In genomic region chr1:107006316-107006715, GRCm38 (mm10) we compare ENCODE assay signal across 33 mouse cellular contexts. TPM values are rescaled to one million over a fixed set of nuclear protein-coding genes. Genes with fewer than 3 reads are reported as not detected.
"Had no signal": no experiment of that assay in that cellular context is flagged by ENCODE, and none has a peak within 500 bp of the region (broad histone marks: within the 10 kb centered on the region; RNA-seq: fewer than 3 reads in every experiment).

No protein-coding gene starts in this region.

- H3K4me1 ChIP-seq: embryonic facial prominence, embryonic 12.5 days; embryonic facial prominence, embryonic 15.5 days; forebrain, embryonic 10.5 days; forebrain, embryonic 12.5 days; forebrain, embryonic 13.5 days; forebrain, embryonic 15.5 days had no signal

- H3K27ac ChIP-seq: embryonic facial prominence, embryonic 12.5 days; embryonic facial prominence, embryonic 15.5 days; forebrain, embryonic 10.5 days; forebrain, embryonic 12.5 days; forebrain, embryonic 13.5 days; forebrain, embryonic 15.5 days; gastrocnemius, adult 2 months; heart, adult 2 months had no signal

- H3K27me3 ChIP-seq: embryonic facial prominence, embryonic 12.5 days; embryonic facial prominence, embryonic 15.5 days; forebrain, embryonic 12.5 days; forebrain, embryonic 13.5 days; forebrain, embryonic 15.5 days had no signal

- H3K4me3 ChIP-seq: embryonic facial prominence, embryonic 12.5 days; embryonic facial prominence, embryonic 15.5 days; erythroblast, embryonic 14.5 days; forebrain, embryonic 10.5 days; forebrain, embryonic 12.5 days; forebrain, embryonic 13.5 days; forebrain, embryonic 15.5 days; gastrocnemius, adult 2 months; heart, adult 2 months had no signal

- H3K9ac ChIP-seq: embryonic facial prominence, embryonic 12.5 days; embryonic facial prominence, embryonic 15.5 days; forebrain, embryonic 12.5 days; forebrain, embryonic 13.5 days; forebrain, embryonic 15.5 days; forebrain, postnatal 0 days had no signal

- ATAC-seq: forebrain, embryonic 13.5 days; forebrain, embryonic 14.5 days; forebrain, embryonic 15.5 days; forebrain, embryonic 16.5 days; forebrain, postnatal 0 days had no signal

- H3K9me3 ChIP-seq: embryonic facial prominence, embryonic 12.5 days; embryonic facial prominence, embryonic 15.5 days; forebrain, embryonic 10.5 days; forebrain, embryonic 12.5 days; forebrain, embryonic 13.5 days; forebrain, embryonic 15.5 days had no signal

- H3K36me3 ChIP-seq: embryonic facial prominence, embryonic 12.5 days; embryonic facial prominence, embryonic 15.5 days; forebrain, embryonic 10.5 days; forebrain, embryonic 12.5 days; forebrain, embryonic 15.5 days had no signal

- DNase-seq: cerebellum, adult 18-20 months; cerebellum, adult 2 months; cerebellum, adult 8-10 months; cerebellum, adult 9-10 months; cerebellum, adult 9-11 months; cerebellum, postnatal 10 days; cerebellum, postnatal 14 days; cerebellum, postnatal 25 days; cerebellum, postnatal 36 days; forebrain, postnatal 0 days; gastrocnemius, adult 2 months; gastrocnemius, postnatal 10 days; gastrocnemius, postnatal 14 days; gastrocnemius, postnatal 25 days; gastrocnemius, postnatal 36 days; heart, adult 11 months; heart, adult 18-20 months; heart, adult 2 months had no signal

- H3K4me2 ChIP-seq: embryonic facial prominence, embryonic 12.5 days; embryonic facial prominence, embryonic 15.5 days; forebrain, embryonic 12.5 days; forebrain, embryonic 13.5 days; forebrain, embryonic 15.5 days had no signal

RNA-seq across cellular contexts. Expression of gene Serpinb13, which starts 25.5 kb away (rescaled TPM):
- polyA plus RNA-seq: cerebellum, adult 2 months; cortical plate, adult 2 months; embryonic facial prominence, embryonic 11.5 days; embryonic facial prominence, embryonic 12.5 days; embryonic facial prominence, embryonic 14.5 days; forebrain, embryonic 10.5 days; forebrain, embryonic 11.5 days; forebrain, embryonic 12.5 days; forebrain, embryonic 13.5 days; forebrain, embryonic 14.5 days; forebrain, embryonic 15.5 days; forebrain, embryonic 16.5 days; forebrain, postnatal 0 days; frontal cortex, adult 2 months; gonadal fat pad, adult 2 months; heart, adult 2 months had no signal

RNA-seq across cellular contexts. Expression of gene Serpinb3a, which starts 45.8 kb away (rescaled TPM):
- polyA plus RNA-seq: cerebellum, adult 2 months; cortical plate, adult 2 months; embryonic facial prominence, embryonic 11.5 days; embryonic facial prominence, embryonic 12.5 days; erythroblast, embryonic 14.5 days; forebrain, embryonic 10.5 days; forebrain, embryonic 11.5 days; forebrain, embryonic 12.5 days; forebrain, embryonic 13.5 days; forebrain, embryonic 14.5 days; forebrain, embryonic 15.5 days; forebrain, embryonic 16.5 days; forebrain, postnatal 0 days; frontal cortex, adult 2 months; gonadal fat pad, adult 2 months; heart, adult 2 months had no signal
